Mouse (Mus musculus): ENCODE measurements at regions not wholly inside any gene's neighbourhood (a gene's known extent, or its start where the extent isn't known, plus 50 kb on each side); places are given as distances from the start of the nearest gene placed in this dataset.

DNA sequence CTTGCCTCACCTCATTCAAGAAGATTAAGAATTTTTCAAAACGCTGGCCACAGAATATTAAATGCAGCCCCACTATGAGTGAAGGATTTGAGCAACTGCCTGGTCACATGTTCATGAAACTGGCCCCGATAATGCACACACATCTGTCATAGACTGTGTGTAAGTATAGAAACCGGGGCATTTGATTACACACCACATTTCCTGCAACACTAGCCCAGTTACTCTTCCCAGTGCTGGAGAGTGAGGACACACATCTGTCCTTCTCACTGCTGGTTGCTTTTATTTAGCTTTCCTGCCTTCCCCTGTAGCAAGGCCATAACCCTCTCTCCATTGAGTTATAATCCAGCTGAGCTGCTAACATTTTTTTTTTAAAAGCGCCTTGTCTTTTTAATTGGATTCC lies 581.4 kb downstream of the Epha4 start:
- no peak for ATAC-seq (replicated peaks; ENCODE audit: extremely low read depth, insufficient read depth, low FRiP score)
- Histone ChIP-seq H3K27me3 (ENCODE audit: control insufficient read depth, insufficient read depth, low read length) (no peaks in the 10 kb centered on the region), H3K27ac (ENCODE audit: low read length) (no peak overlapping the region), H3K4me3 (ENCODE audit: low read length) (no peak overlapping the region), H3K9me3 (replicated peaks; ENCODE audit: control insufficient read depth, low read length) (no peaks in the 10 kb centered on the region), H3K4me2 (ENCODE audit: low read depth, low read length) (no peak overlapping the region), H3K36me3 (ENCODE audit: control insufficient read depth, insufficient read depth) (no peaks in the 10 kb centered on the region), H3K9ac (ENCODE audit: low read length) (no peak overlapping the region), H3K4me1 (ENCODE audit: control insufficient read depth, insufficient read depth, low read length) (no peaks in the 10 kb centered on the region)
- 73% methylated on average over 4 of the region's 4 CpGs for WGBS

GRCm38 (mm10) chr1:76942730-76943129 lies 572.2 kb downstream of the Epha4 start:
- H3K4me1 ChIP-seq (ENCODE audit: control insufficient read depth, insufficient read depth, low read length) = peaks cover 11% of the 10 kb centered on the region
- WGBS = 16% methylated on average over 3 of the region's 3 CpGs
- no peak overlapping the region for H3K9ac ChIP-seq (ENCODE audit: low read length)
- no peaks in the 10 kb centered on the region for H3K27me3 ChIP-seq (ENCODE audit: control insufficient read depth, insufficient read depth, low read length)
- ATAC-seq (replicated peaks; ENCODE audit: extremely low read depth, insufficient read depth, low FRiP score) = peak; percentile 55
- H3K4me2 ChIP-seq (ENCODE audit: low read depth, low read length) = no peak overlapping the region
- 0 out of 2 replicates have a peak, but pooled peaks cover 5% of the 10 kb centered on the region for H3K9me3 ChIP-seq (replicated peaks; ENCODE audit: control insufficient read depth, low read length)
- H3K4me3 ChIP-seq (ENCODE audit: low read length) = no peak overlapping the region
- peak overlapping the region; percentile 30 for H3K27ac ChIP-seq (ENCODE audit: low read length)
- H3K36me3 ChIP-seq (ENCODE audit: control insufficient read depth, insufficient read depth) = no peaks in the 10 kb centered on the region

DNA sequence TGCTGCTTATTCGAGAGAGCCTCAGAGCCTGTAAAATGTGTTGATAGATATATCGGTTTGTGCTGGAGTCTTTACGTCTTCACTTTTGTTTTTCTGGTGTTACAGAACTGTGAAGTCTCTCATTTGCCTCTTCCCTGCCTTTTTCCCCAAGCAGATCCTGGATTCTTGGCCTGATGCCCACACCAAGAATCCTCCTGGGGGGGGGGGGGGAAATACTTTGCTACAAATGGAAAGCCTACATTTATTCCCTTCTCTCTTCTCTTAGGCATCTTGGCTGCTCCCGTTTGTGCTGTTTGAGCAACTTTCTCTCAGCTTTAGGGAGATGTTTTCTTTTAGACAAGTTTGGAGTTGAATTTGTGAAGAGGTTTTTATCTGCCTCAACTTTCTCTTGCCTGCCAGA lies 570.8 kb downstream of the Epha4 start:
- Histone ChIP-seq H3K4me1 (ENCODE audit: control insufficient read depth, insufficient read depth, low read length) (peaks cover 11% of the 10 kb centered on the region), H3K27me3 (ENCODE audit: control insufficient read depth, insufficient read depth, low read length) (no peaks in the 10 kb centered on the region), H3K27ac (ENCODE audit: low read length) (no peak overlapping the region), H3K4me2 (ENCODE audit: low read depth, low read length) (no peak overlapping the region), H3K9me3 (replicated peaks; ENCODE audit: control insufficient read depth, low read length) (0 out of 2 replicates have a peak, but pooled peaks cover 5% of the 10 kb centered on the region), H3K36me3 (ENCODE audit: control insufficient read depth, insufficient read depth) (no peaks in the 10 kb centered on the region), H3K4me3 (ENCODE audit: low read length) (no peak overlapping the region), H3K9ac (ENCODE audit: low read length) (no peak overlapping the region)
- 55% methylated on average over 4 of the region's 4 CpGs for WGBS
- 0 out of 2 replicates have a peak, but pooled peaks have one; percentile 23 for ATAC-seq (replicated peaks; ENCODE audit: extremely low read depth, insufficient read depth, low FRiP score)

- no peaks in the 10 kb centered on the region for H3K36me3 ChIP-seq (ENCODE audit: control insufficient read depth, insufficient read depth)
- no peaks in the 10 kb centered on the region for H3K27me3 ChIP-seq (ENCODE audit: control insufficient read depth, insufficient read depth, low read length)
- no peak overlapping the region for H3K4me3 ChIP-seq (ENCODE audit: low read length)
- no peak overlapping the region for H3K27ac ChIP-seq (ENCODE audit: low read length)
- no peak overlapping the region for H3K9ac ChIP-seq (ENCODE audit: low read length)
- H3K4me2 ChIP-seq (ENCODE audit: low read depth, low read length) = no peak overlapping the region
- H3K4me1 ChIP-seq (ENCODE audit: control insufficient read depth, insufficient read depth, low read length) = no peaks in the 10 kb centered on the region
- no peaks in the 10 kb centered on the region for H3K9me3 ChIP-seq (replicated peaks; ENCODE audit: control insufficient read depth, low read length)
- ATAC-seq (replicated peaks; ENCODE audit: extremely low read depth, insufficient read depth, low FRiP score) = no peak
These were observed 559.9 kb downstream of the Epha4 start for GRCm38 (mm10) chr1:76955031-76955430.

DNA sequence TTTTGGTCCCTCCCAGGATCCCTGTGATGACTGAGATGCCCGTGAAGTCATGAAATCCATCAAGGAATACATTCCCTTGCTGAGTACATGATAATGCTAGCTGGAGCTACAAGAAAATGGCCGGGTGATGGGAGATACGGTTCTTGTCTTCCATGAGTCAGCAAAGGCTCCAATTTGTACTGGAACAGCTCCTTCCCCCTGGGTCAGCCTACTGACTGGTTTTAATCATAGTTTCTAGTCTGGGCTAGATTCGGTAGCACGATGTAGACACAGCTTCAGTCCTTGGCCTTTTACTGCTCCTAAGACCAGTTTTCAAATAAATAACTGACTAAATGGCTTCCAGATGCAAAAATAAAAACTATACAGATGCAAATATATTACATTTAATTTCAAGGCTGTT lies 557.5 kb downstream of the Epha4 start:
- H3K36me3 ChIP-seq (ENCODE audit: control insufficient read depth, insufficient read depth) = no peaks in the 10 kb centered on the region

GRCm38 (mm10) chr1:76958706-76959105 lies 556.2 kb downstream of the Epha4 start:
- Histone ChIP-seq H3K4me1 (ENCODE audit: control insufficient read depth, insufficient read depth, low read length) (no peaks in the 10 kb centered on the region), H3K4me2 (ENCODE audit: low read depth, low read length) (no peak overlapping the region), H3K4me3 (ENCODE audit: low read length) (no peak overlapping the region), H3K27me3 (ENCODE audit: control insufficient read depth, insufficient read depth, low read length) (no peaks in the 10 kb centered on the region), H3K9ac (ENCODE audit: low read length) (no peak overlapping the region), H3K9me3 (replicated peaks; ENCODE audit: control insufficient read depth, low read length) (no peaks in the 10 kb centered on the region), H3K27ac (ENCODE audit: low read length) (no peak overlapping the region), H3K36me3 (ENCODE audit: control insufficient read depth, insufficient read depth) (no peaks in the 10 kb centered on the region)
- no peak for ATAC-seq (replicated peaks; ENCODE audit: extremely low read depth, insufficient read depth, low FRiP score)
- WGBS = 51% methylated on average over 4 of the region's 4 CpGs

More for the DNA sequence above, 557.5 kb downstream of the Epha4 start:
- ATAC-seq (replicated peaks; ENCODE audit: extremely low read depth, insufficient read depth, low FRiP score) = no peak
- H3K9ac ChIP-seq (ENCODE audit: low read length) = no peak overlapping the region
- no peak overlapping the region for H3K4me3 ChIP-seq (ENCODE audit: low read length)
- no peak overlapping the region for H3K27ac ChIP-seq (ENCODE audit: low read length)
- 71% methylated on average over 5 of the region's 5 CpGs for WGBS
- H3K4me1 ChIP-seq (ENCODE audit: control insufficient read depth, insufficient read depth, low read length) = no peaks in the 10 kb centered on the region
- H3K27me3 ChIP-seq (ENCODE audit: control insufficient read depth, insufficient read depth, low read length) = no peaks in the 10 kb centered on the region
- no peaks in the 10 kb centered on the region for H3K9me3 ChIP-seq (replicated peaks; ENCODE audit: control insufficient read depth, low read length)
- H3K4me2 ChIP-seq (ENCODE audit: low read depth, low read length) = no peak overlapping the region

- Histone ChIP-seq H3K9ac (ENCODE audit: low read length) (no peak overlapping the region), H3K4me3 (ENCODE audit: low read length) (no peak overlapping the region), H3K27ac (ENCODE audit: low read length) (no peak overlapping the region), H3K9me3 (replicated peaks; ENCODE audit: control insufficient read depth, low read length) (no peaks in the 10 kb centered on the region), H3K4me1 (ENCODE audit: control insufficient read depth, insufficient read depth, low read length) (peaks cover 9% of the 10 kb centered on the region), H3K27me3 (ENCODE audit: control insufficient read depth, insufficient read depth, low read length) (no peaks in the 10 kb centered on the region), H3K36me3 (ENCODE audit: control insufficient read depth, insufficient read depth) (no peaks in the 10 kb centered on the region), H3K4me2 (ENCODE audit: low read depth, low read length) (no peak overlapping the region)
- WGBS = 77% methylated on average over 4 of the region's 4 CpGs
- no peak for ATAC-seq (replicated peaks; ENCODE audit: extremely low read depth, insufficient read depth, low FRiP score)
These were observed 542.4 kb downstream of the Epha4 start for GRCm38 (mm10) chr1:76972454-76972853.

- WGBS = 49% methylated on average over 12 of the region's 12 CpGs
- Histone ChIP-seq H3K4me3 (ENCODE audit: low read length) (no peak overlapping the region), H3K9me3 (replicated peaks; ENCODE audit: control insufficient read depth, low read length) (no peaks in the 10 kb centered on the region), H3K36me3 (ENCODE audit: control insufficient read depth, insufficient read depth) (no peaks in the 10 kb centered on the region), H3K9ac (ENCODE audit: low read length) (no peak overlapping the region), H3K4me2 (ENCODE audit: low read depth, low read length) (no peak overlapping the region), H3K27me3 (ENCODE audit: control insufficient read depth, insufficient read depth, low read length) (no peaks in the 10 kb centered on the region), H3K27ac (ENCODE audit: low read length) (no peak overlapping the region), H3K4me1 (ENCODE audit: control insufficient read depth, insufficient read depth, low read length) (peaks cover 10% of the 10 kb centered on the region)
- no peak for ATAC-seq (replicated peaks; ENCODE audit: extremely low read depth, insufficient read depth, low FRiP score)
These were observed 539.6 kb downstream of the Epha4 start for GRCm38 (mm10) chr1:76975077-76975945.

- no peaks in the 10 kb centered on the region for H3K9me3 ChIP-seq (replicated peaks; ENCODE audit: control insufficient read depth, low read length)
- no peak overlapping the region for H3K4me3 ChIP-seq (ENCODE audit: low read length)
- no peaks in the 10 kb centered on the region for H3K27me3 ChIP-seq (ENCODE audit: control insufficient read depth, insufficient read depth, low read length)
- ATAC-seq (replicated peaks; ENCODE audit: extremely low read depth, insufficient read depth, low FRiP score) = no peak
- H3K4me2 ChIP-seq (ENCODE audit: low read depth, low read length) = no peak overlapping the region
- peaks cover 8% of the 10 kb centered on the region for H3K4me1 ChIP-seq (ENCODE audit: control insufficient read depth, insufficient read depth, low read length)
- no peak overlapping the region for H3K9ac ChIP-seq (ENCODE audit: low read length)
- no peaks in the 10 kb centered on the region for H3K36me3 ChIP-seq (ENCODE audit: control insufficient read depth, insufficient read depth)
- 54% methylated on average over 9 of the region's 9 CpGs for WGBS
- 0 out of 2 replicates have a peak overlapping the region, but pooled peaks have one; percentile 52 for H3K27ac ChIP-seq (ENCODE audit: low read length)
These were observed 534.3 kb downstream of the Epha4 start for GRCm38 (mm10) chr1:76980498-76981152.
